Mouse (Mus musculus) heart, embryonic 13.5 days (tissue): ENCODE results near the gene Elf5. TPM values are rescaled to one million over a fixed set of nuclear protein-coding genes. Genes with fewer than 3 reads are reported as not detected.

ENCODE experiments used
- ATAC-seq: fragments of 200-750 bp; cut with Nextera tagmentation; 2 replicates; pipeline ENCODE4 v1.8.0; 2017; ENCODE audit warnings: moderate TSS enrichment; ENCODE audit not compliant: insufficient number of reproducible peaks, low FRiP score, low TSS enrichment; ENCODE audit errors: extremely low read depth
- H3K27ac ChIP-seq: fragments of 300-500 bp; sonication (generic); replicated peaks from 2 replicates; pipeline ENCODE4 v1.5.1; 2015; ENCODE audit warnings: moderate library complexity, mild to moderate bottlenecking, inconsistent platforms
- H3K27me3 ChIP-seq: fragments of 300-500 bp; sonication (generic); replicated peaks from 2 replicates; pipeline ENCODE4 v1.6.1; 2015; ENCODE audit warnings: mild to moderate bottlenecking, inconsistent platforms
- H3K36me3 ChIP-seq: fragments of 300-500 bp; sonication (generic); 2 replicates; pipeline ENCODE4 v1.6.1; 2015; ENCODE audit warnings: mild to moderate bottlenecking, inconsistent platforms
- H3K4me1 ChIP-seq: fragments of 300-500 bp; sonication (generic); 2 replicates; pipeline ENCODE4 v1.6.1; 2015; ENCODE audit warnings: inconsistent platforms
- H3K4me2 ChIP-seq: fragments of 300-500 bp; sonication (generic); 2 replicates; pipeline ENCODE4 v1.6.1; 2015; ENCODE audit warnings: inconsistent platforms, mild to moderate bottlenecking, moderate library complexity
- H3K4me3 ChIP-seq: fragments of 300-500 bp; sonication (generic); 2 replicates; pipeline ENCODE4 v1.5.1; 2015; ENCODE audit warnings: moderate library complexity, mild to moderate bottlenecking, inconsistent platforms
- H3K9ac ChIP-seq: fragments of 300-500 bp; sonication (generic); 2 replicates; pipeline ENCODE4 v1.6.1; 2015; ENCODE audit warnings: inconsistent platforms, mild to moderate bottlenecking, moderate library complexity
- H3K9me3 ChIP-seq: fragments of 300-500 bp; sonication (generic); 2 replicates; pipeline ENCODE4 v1.6.1; 2016; ENCODE audit warnings: inconsistent platforms
- WGBS: fragments of 180-500 bp; shearing (Covaris S2); methylation state at CpG from one replicate; pipeline ENCODE4 v1.1.7; 2015; ENCODE audit warnings: mixed read lengths; 5-methylcytosine and 5-hydroxymethylcytosine counted together
- polyA plus RNA-seq: library from polyadenylated mRNA; unstranded; fragments of >200 nt; fragmentation: Nextera tagmentation; extraction: Ambion mirVana; gene quantifications from 2 replicates; pipeline ENCODE4 v1.2.1, GENCODE M21; 2015

The Elf5 gene
- polyA plus RNA-seq, 1 experiment from 2014 or later, result not detected

- no peaks in the 10 kb centered on the region for H3K4me1 ChIP-seq
- H3K4me2 ChIP-seq, result no peak overlapping the region
- H3K9ac ChIP-seq, result no peak overlapping the region
- H3K27ac ChIP-seq, result no peak overlapping the region
- H3K27me3 ChIP-seq, result no peaks in the 10 kb centered on the region
- H3K4me3 ChIP-seq, result no peak overlapping the region
- ATAC-seq, result no peak
- no peaks in the 10 kb centered on the region for H3K36me3 ChIP-seq
- 84% methylated on average over 6 of the region's 6 CpGs for WGBS
- no peaks in the 10 kb centered on the region for H3K9me3 ChIP-seq
These were observed 84.3 kb downstream of the Elf5 start for GRCm38 (mm10) chr2:103495633-103496418.

Other genes with a start within 250 kb of the Elf5 start
- 0.09 and 0.14 TPM in 2 replicates for gene Ehf, start 108.4 kb upstream of the Elf5 start, polyA plus RNA-seq
- 71.3 and 81.0 TPM in 2 replicates for gene Cat, start 73.5 kb downstream of the Elf5 start, polyA plus RNA-seq
- gene Abtb2, start 154.6 kb downstream of the Elf5 start, polyA plus RNA-seq, result 17.4 and 18.4 TPM in 2 replicates